Mouse (Mus musculus) adrenal gland, adult (tissue): ENCODE results near the gene Dgki.

ENCODE experiments used
- DNase-seq, 2 experiments: peaks; one replicate each; pipeline ENCODE4 v3.0.0; 2022 to 2023; ENCODE audit warnings: low spot score in 1 of 2; ENCODE audit not compliant: inconsistent age in 2 of 2

Gene Dgki

GRCm38 (mm10) chr6:36875926-36876325 lies 424.1 kb downstream of the Dgki start:
- peak in 1 of 2 experiments; percentile 60 for DNase-seq

- no peak for DNase-seq
These were observed 427.1 kb downstream of the Dgki start for GRCm38 (mm10) chr6:36872876-36873275.

DNA sequence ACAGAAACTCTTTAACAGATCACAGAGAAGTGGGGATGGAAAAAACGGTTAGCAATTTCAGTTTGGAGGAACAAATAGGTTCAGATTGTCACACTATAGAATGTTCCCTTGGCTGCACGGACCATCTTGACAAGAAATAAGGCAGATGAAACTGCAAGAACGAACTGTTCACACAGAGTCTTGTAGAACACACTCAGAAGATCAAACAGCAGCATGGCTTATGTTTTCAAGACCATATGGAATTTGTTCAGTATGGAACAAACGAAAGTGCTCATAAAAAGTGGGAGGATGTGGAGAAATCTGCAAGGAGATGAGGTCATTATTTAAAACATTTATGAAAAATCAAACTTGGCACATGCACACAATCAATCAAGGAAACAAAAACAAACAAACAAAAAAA lies 431.8 kb downstream of the Dgki start:
- no peak for DNase-seq

GRCm38 (mm10) chr6:36858258-36859041 lies 441.5 kb downstream of the Dgki start:
- no peak for DNase-seq

- no peak for DNase-seq
These were observed 442.2 kb downstream of the Dgki start for GRCm38 (mm10) chr6:36857627-36858257.

GRCm38 (mm10) chr6:36850422-36851129 lies 449.4 kb downstream of the Dgki start:
- peak; percentile 66 to 91 for DNase-seq

DNA sequence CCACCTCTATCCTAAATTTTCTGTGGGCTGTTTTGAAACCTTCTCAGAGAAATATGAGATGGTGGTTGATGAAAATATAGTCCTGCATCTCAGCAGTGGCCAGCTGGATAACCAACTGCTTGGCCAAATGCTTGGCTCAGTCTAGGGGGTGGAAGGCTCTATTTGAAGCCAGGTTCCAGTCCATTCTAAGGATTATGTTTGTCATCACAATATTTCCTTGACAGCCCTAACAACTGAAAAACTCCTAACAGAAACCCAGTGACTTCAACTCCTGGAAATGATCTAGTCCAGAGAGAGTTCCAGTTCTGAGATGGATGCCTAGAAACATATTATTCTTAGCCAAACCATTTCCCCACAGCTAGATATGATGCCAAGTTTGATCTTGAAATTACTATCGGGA lies 454.7 kb downstream of the Dgki start:
- no peak for DNase-seq

- DNase-seq = no peak
These were observed 455.7 kb downstream of the Dgki start for GRCm38 (mm10) chr6:36844258-36844657.

DNA sequence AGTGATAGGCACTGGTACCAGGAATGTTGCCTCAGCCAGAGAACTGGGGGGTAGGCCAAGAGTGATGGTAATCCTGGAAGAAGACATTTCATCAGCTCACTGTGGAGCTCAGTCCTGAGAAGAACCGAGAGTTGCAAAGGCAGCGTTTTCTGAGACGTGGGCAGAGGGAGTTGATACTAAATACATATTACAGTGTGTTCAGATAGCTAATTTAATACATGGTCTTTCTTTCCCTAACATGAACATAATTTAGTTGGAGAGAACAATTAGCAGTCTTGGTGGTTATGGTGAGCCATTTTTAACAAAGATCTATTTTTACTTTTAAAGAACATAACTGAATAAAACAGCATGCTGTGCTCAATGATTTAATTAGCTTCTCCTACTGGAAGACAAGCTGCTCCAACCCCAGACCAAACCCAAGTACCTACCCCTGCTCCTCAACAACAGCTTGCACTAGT lies 456.9 kb downstream of the Dgki start:
- no peak for DNase-seq

- no peak for DNase-seq
These were observed 457.7 kb downstream of the Dgki start for GRCm38 (mm10) chr6:36842101-36842922.

DNA sequence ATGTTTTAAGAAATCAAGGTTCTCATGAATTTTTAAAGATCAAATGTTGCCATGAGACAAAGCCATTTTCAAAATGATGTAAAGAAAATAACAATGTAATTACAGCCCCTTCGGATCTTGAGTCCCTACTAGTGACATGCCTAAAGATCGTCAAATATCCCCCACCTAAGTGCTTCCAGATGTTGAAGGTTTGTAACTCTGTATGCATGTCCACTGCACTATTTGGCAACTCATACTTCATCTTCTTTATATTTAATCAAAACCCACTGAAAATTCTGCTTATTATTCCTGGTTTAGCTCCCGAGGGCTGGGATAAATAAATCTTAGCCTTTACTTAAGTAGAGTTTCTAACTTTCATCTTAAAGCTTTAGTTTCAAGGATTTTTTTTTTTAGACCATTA lies 458.3 kb downstream of the Dgki start:
- DNase-seq = no peak

GRCm38 (mm10) chr6:36841174-36841573 lies 458.8 kb downstream of the Dgki start:
- no peak for DNase-seq

GRCm38 (mm10) chr6:36838747-36839146 lies 461.2 kb downstream of the Dgki start:
- DNase-seq = no peak

DNA sequence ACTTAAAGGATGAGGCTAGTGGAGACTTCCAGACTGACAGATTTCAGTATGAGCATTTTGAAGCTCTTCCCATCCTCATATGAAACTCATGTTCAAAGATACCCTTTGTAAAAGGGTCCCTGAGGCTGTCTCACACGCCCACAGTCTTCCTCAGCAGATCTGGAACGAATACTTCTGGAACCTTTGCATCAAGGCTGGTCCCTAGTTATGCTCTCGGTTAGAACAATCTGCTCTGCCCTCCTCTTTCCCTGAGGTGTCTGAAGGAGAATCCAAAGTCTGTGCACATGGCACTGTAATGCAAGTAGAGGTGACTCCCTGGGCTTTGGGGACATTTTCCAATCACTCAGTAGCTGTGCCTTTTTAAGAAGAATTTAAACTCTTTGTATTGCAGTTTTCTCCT lies 464.6 kb downstream of the Dgki start:
- no peak for DNase-seq

DNA sequence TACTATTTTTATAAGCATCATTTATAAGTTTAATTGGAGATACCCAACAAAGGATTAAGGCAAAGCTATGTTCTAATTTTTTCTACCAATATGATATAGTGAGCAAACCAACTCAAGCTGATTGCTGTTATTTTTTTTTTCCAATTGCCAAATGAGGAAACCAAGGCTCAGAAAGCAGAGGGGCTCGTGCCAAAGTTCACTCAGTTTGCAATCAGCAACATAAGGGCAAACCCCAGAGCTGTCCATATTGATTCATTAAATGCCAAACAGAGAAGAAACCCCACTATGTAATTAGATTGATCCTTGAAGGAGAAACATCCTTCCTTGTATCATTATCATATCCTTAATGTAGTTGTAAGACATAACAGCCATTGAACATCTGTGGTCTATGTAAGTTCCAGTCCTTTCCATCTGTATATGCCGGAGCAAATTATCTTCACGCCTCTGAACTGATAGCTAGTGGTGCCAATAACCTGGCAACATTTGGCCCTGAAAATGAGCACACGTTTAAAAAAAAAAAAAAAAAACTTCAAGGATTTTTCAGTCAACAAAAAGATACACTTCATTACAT lies 465.2 kb downstream of the Dgki start:
- DNase-seq = no peak

DNA sequence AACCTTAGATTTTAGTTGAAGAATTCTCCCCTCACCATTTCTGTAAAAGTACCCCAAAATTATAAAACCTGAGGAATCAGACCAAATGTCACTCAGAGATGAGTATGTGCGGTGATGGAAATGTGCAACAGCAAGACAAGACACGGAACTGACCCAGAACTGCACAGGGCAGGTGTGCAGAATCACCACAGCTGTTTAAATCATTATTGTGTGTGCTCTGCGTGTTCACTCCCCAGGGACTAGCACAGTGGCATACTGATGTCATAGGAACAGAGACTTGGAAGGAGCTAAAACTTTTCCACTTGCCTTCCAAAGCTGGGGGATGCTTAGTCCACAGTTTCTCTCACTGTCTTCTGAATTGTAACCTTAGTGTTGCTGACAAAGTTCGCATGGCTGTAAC lies 467.3 kb downstream of the Dgki start:
- DNase-seq = no peak

- DNase-seq = no peak
These were observed 467.8 kb downstream of the Dgki start for GRCm38 (mm10) chr6:36832207-36832606.

GRCm38 (mm10) chr6:36830371-36830925 lies 469.5 kb downstream of the Dgki start:
- no peak for DNase-seq

- DNase-seq = peak in 1 of 2 experiments; percentile 20
These were observed 480.3 kb downstream of the Dgki start for GRCm38 (mm10) chr6:36819784-36820050.

GRCm38 (mm10) chr6:36819019-36819783 lies 480.8 kb downstream of the Dgki start:
- peak; percentile 44 to 81 for DNase-seq
